Mouse (Mus musculus) right cerebral cortex, postnatal 4 days (tissue): ENCODE results near the gene Miga2.

Experiments used
- DNase-seq: peaks from one replicate; pipeline ENCODE4 v3.0.0-alpha.2; 2022

The Miga2 gene

GRCm38 (mm10) chr2:30429156-30429555 is 65.1 kb downstream of the Miga2 start:
- DNase-seq = no peak
